Mouse (Mus musculus): ENCODE data around the gene Arrdc4. TPM values are rescaled to one million over a fixed set of nuclear protein-coding genes. Genes with fewer than 3 reads are reported as not detected.

The Arrdc4 gene
- polyA plus RNA-seq, 1 experiment from 2014 or later: 21.3 TPM

GRCm38 (mm10) chr7:68692731-68693130 lies 56.3 kb downstream of the Arrdc4 start:
- no peaks in the 10 kb centered on the region for H3K4me1 ChIP-seq (ENCODE audit: insufficient read depth)
- no peak for TF ChIP-seq CTCF (IDR thresholded peaks at IDR 0.05; ENCODE audit: low read depth)
- H3K27me3 ChIP-seq (ENCODE audit: insufficient read depth, low read length): no peaks in the 10 kb centered on the region
- WGBS: 60% methylated on average over 4 of the region's 4 CpGs
- no peaks in the 10 kb centered on the region for H3K9me3 ChIP-seq (ENCODE audit: low read depth, low read length)
- ATAC-seq (ENCODE audit: insufficient read depth) (no peak), DNase-seq (peak; percentile 13)
- no peak overlapping the region for H3K9ac ChIP-seq
- no peaks in the 10 kb centered on the region for H3K36me3 ChIP-seq (ENCODE audit: insufficient read depth)
- H3K4me3 ChIP-seq (ENCODE audit: low read depth, low read length): no peak overlapping the region
- H3K27ac ChIP-seq (ENCODE audit: low read depth): no peak overlapping the region
- H3K4me2 ChIP-seq: no peak overlapping the region

DNA sequence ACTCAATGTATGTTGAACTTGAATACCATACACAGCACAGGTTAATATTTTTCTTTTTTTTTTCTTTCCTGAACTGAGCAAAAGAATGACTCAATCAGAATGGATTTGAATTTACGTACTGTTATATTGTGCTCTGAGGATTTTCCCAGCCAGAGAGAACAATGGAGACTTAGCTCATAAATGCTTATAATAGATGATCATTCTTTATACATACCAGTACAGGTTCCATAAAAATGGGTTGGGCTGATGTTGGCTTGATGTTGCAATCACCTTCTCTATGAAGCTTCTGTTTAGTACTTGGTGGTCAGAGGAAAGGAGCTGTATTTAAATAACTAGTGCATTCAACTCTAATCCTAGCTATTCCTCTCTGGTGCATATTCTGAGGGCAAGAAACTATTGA lies 57.6 kb downstream of the Arrdc4 start:
- Histone ChIP-seq H3K4me3 (ENCODE audit: low read depth, low read length) (no peak overlapping the region), H3K4me1 (ENCODE audit: insufficient read depth) (no peaks in the 10 kb centered on the region), H3K27ac (ENCODE audit: low read depth) (no peak overlapping the region), H3K9ac (no peak overlapping the region), H3K9me3 (ENCODE audit: low read depth, low read length) (no peaks in the 10 kb centered on the region), H3K36me3 (ENCODE audit: insufficient read depth) (no peaks in the 10 kb centered on the region), H3K27me3 (ENCODE audit: insufficient read depth, low read length) (no peaks in the 10 kb centered on the region), H3K4me2 (no peak overlapping the region)
- no peak for DNase-seq
- no peak for TF ChIP-seq CTCF (IDR thresholded peaks at IDR 0.05; ENCODE audit: low read depth)
- ATAC-seq (ENCODE audit: insufficient read depth): no peak
- 81% methylated on average over 1 of the region's 1 CpGs for WGBS

GRCm38 (mm10) chr7:68687140-68687611 lies 61.9 kb downstream of the Arrdc4 start:
- DNase-seq (peak; percentile 21), ATAC-seq (ENCODE audit: insufficient read depth) (no peak)
- Histone ChIP-seq H3K4me1 (ENCODE audit: insufficient read depth) (no peaks in the 10 kb centered on the region), H3K27ac (ENCODE audit: low read depth) (no peak overlapping the region), H3K27me3 (ENCODE audit: insufficient read depth, low read length) (no peaks in the 10 kb centered on the region), H3K9ac (no peak overlapping the region), H3K9me3 (ENCODE audit: low read depth, low read length) (no peaks in the 10 kb centered on the region), H3K36me3 (ENCODE audit: insufficient read depth) (no peaks in the 10 kb centered on the region), H3K4me2 (no peak overlapping the region), H3K4me3 (ENCODE audit: low read depth, low read length) (no peak overlapping the region)
- 27% methylated on average over 4 of the region's 4 CpGs for WGBS
- no peak for TF ChIP-seq CTCF (IDR thresholded peaks at IDR 0.05; ENCODE audit: low read depth)
